Mouse (Mus musculus): ENCODE measurements around the gene Arhgef16.

GRCm38 (mm10) chr4:154239199-154239598, 62.3 kb downstream of the Arhgef16 start:
- TF ChIP-seq CTCF (IDR thresholded peaks at IDR 0.05; ENCODE audit: extremely low read depth, insufficient read depth, low read length) (no peak), POLR2A (IDR thresholded peaks at IDR 0.05; ENCODE audit: extremely low read depth, insufficient read depth, low read length) (no peak)

Data from cortical plate, adult 2 months (tissue).